Mouse (Mus musculus) stomach, embryonic 14.5 days (tissue): ENCODE data around the gene Khdc3. TPM values are rescaled to one million over a fixed set of nuclear protein-coding genes. Genes with fewer than 3 reads are reported as not detected.
"Not testable (repeated sequence)": the region's sequence is repeated elsewhere in the genome, so short reads cannot be mapped to it uniquely, and the experiment has no call there.

ENCODE experiments used
- ATAC-seq: fragments of 200-750 bp; cut with Nextera tagmentation; 2 replicates; pipeline ENCODE4 v1.8.0; 2017; ENCODE audit warnings: low read depth, moderate TSS enrichment; ENCODE audit not compliant: insufficient number of reproducible peaks, insufficient read depth, low FRiP score
- H3K27ac ChIP-seq: fragments of 300-500 bp; sonication (generic); 2 replicates; pipeline ENCODE4 v1.5.1; 2014; ENCODE audit warnings: mild to moderate bottlenecking, low read length, moderate library complexity, mixed read lengths
- H3K27me3 ChIP-seq: fragments of 300-500 bp; sonication (generic); 2 replicates; pipeline ENCODE4 v1.6.1; 2014; ENCODE audit warnings: low read length, control low read depth, mixed read lengths; ENCODE audit not compliant: control insufficient read depth, insufficient read depth
- H3K36me3 ChIP-seq: fragments of 300-500 bp; sonication (generic); 2 replicates; pipeline ENCODE4 v1.6.1; 2014; ENCODE audit warnings: mild to moderate bottlenecking, control low read depth, low read length, moderate library complexity, mixed read lengths; ENCODE audit not compliant: control insufficient read depth, insufficient read depth
- H3K4me1 ChIP-seq: fragments of 300-500 bp; sonication (generic); 2 replicates; pipeline ENCODE4 v1.6.1; 2014; ENCODE audit warnings: low read length, control low read depth, mixed read lengths; ENCODE audit not compliant: control insufficient read depth, insufficient read depth
- H3K4me2 ChIP-seq: fragments of 300-500 bp; sonication (generic); replicated peaks from 2 replicates; pipeline ENCODE4 v1.6.1; 2014; ENCODE audit warnings: low read depth, low read length, control low read depth
- H3K4me3 ChIP-seq: fragments of 300-500 bp; sonication (generic); 2 replicates; pipeline ENCODE4 v1.5.1; 2014; ENCODE audit warnings: low read depth, low read length, control low read depth
- H3K9ac ChIP-seq: fragments of 300-500 bp; sonication (generic); replicated peaks from 2 replicates; pipeline ENCODE4 v1.6.1; 2014; ENCODE audit warnings: low read depth, mild to moderate bottlenecking, control low read depth, low read length, moderate library complexity, mixed read lengths
- H3K9me3 ChIP-seq: fragments of 300-500 bp; sonication (generic); 2 replicates; pipeline ENCODE4 v1.6.1; 2016; ENCODE audit warnings: low read depth, low read length, control low read depth; ENCODE audit not compliant: control insufficient read depth
- WGBS: fragments of 180-500 bp; shearing (Covaris S2); extraction: QIAGEN DNeasy Blood & Tissue Kit; methylation state at CpG from one replicate; pipeline ENCODE4 v1.1.7; 2014; 5-methylcytosine and 5-hydroxymethylcytosine counted together
- polyA plus RNA-seq: library from polyadenylated mRNA; unstranded; fragments of >200 nt; fragmentation: Nextera tagmentation; extraction: Ambion mirVana; gene quantifications from 2 replicates; pipeline ENCODE4 v1.2.1, GENCODE M21; 2014

The Khdc3 gene
- polyA plus RNA-seq, 1 experiment from 2014 or later, result 0.36 TPM

- ATAC-seq, result no peak
- no peak overlapping the region for H3K27ac ChIP-seq
- H3K27me3 ChIP-seq, result no peaks in the 10 kb centered on the region
- 64% methylated on average over 1 of the region's 1 CpGs for WGBS
- no peak overlapping the region for H3K9ac ChIP-seq
- H3K9me3 ChIP-seq, result no peaks in the 10 kb centered on the region
- no peaks in the 10 kb centered on the region for H3K36me3 ChIP-seq
- no peak overlapping the region for H3K4me2 ChIP-seq
- no peak overlapping the region for H3K4me3 ChIP-seq
- 0 out of 2 replicates have a peak, but pooled peaks cover 3% of the 10 kb centered on the region for H3K4me1 ChIP-seq
These were observed 3.5 kb downstream of the Khdc3 start for GRCm38 (mm10) chr9:73105141-73105540.

GRCm38 (mm10) chr9:73105771-73106170, 4.1 kb downstream of the Khdc3 start:
- ATAC-seq, result no peak
- Histone ChIP-seq H3K4me2 (no peak overlapping the region), H3K4me3 (no peak overlapping the region), H3K27me3 (no peaks in the 10 kb centered on the region), H3K27ac (no peak overlapping the region), H3K9ac (no peak overlapping the region), H3K36me3 (no peaks in the 10 kb centered on the region), H3K4me1 (0 out of 2 replicates have a peak, but pooled peaks cover 3% of the 10 kb centered on the region), H3K9me3 (no peaks in the 10 kb centered on the region)

- under 1% methylated on average over 64 of the region's 64 CpGs for WGBS
These were observed 11.6 kb downstream of the Khdc3 start, which contains the start of gene Rsl24d1 for GRCm38 (mm10) chr9:73112919-73113906. Gene Rsl24d1, plus strand, starts transcription at chr9:73113426.

GRCm38 (mm10) chr9:73116704-73117103, 15.1 kb downstream of the Khdc3 start:
- WGBS, result 91% methylated on average over 5 of the region's 6 CpGs
- not testable (repeated sequence) for H3K4me2 ChIP-seq, H3K27me3 ChIP-seq, H3K4me1 ChIP-seq, H3K27ac ChIP-seq, ATAC-seq, H3K9me3 ChIP-seq, H3K4me3 ChIP-seq, H3K9ac ChIP-seq
- H3K36me3 ChIP-seq, result peaks cover 39% of the 10 kb centered on the region

More at GRCm38 (mm10) chr9:73112919-73113906, 11.6 kb downstream of the Khdc3 start, which contains the start of gene Rsl24d1:
- H3K9ac ChIP-seq, result peak within 1 kb of the TSS; percentile 76
- peak within 1 kb of the TSS; percentile 79 for H3K4me2 ChIP-seq
- H3K27me3 ChIP-seq, result no peaks in the 10 kb centered on the region
- peaks cover 18% of the 10 kb centered on the region for H3K36me3 ChIP-seq
- peak; percentile 92 for ATAC-seq
- peak within 1 kb of the TSS; percentile 72; the same call in 1 of the 2 replicates for H3K27ac ChIP-seq
- no peaks in the 10 kb centered on the region for H3K4me1 ChIP-seq
- peak within 1 kb of the TSS; percentile 92 for H3K4me3 ChIP-seq
- H3K9me3 ChIP-seq, result no peaks in the 10 kb centered on the region

- 80% methylated on average over 4 of the region's 4 CpGs for WGBS
- Histone ChIP-seq H3K4me1 (no peaks in the 10 kb centered on the region), H3K9me3 (no peaks in the 10 kb centered on the region), H3K4me2 (no peak overlapping the region), H3K27ac (no peak overlapping the region), H3K36me3 (peaks cover 44% of the 10 kb centered on the region), H3K27me3 (no peaks in the 10 kb centered on the region), H3K9ac (no peak overlapping the region), H3K4me3 (no peak overlapping the region)
- no peak for ATAC-seq
These were observed 16.4 kb downstream of the Khdc3 start for GRCm38 (mm10) chr9:73118012-73118411.

- Histone ChIP-seq H3K4me1 (no peaks in the 10 kb centered on the region), H3K4me3 (no peak overlapping the region), H3K27me3 (no peaks in the 10 kb centered on the region), H3K4me2 (no peak overlapping the region), H3K27ac (no peak overlapping the region), H3K36me3 (peaks cover 68% of the 10 kb centered on the region), H3K9ac (no peak overlapping the region), H3K9me3 (no peaks in the 10 kb centered on the region)
- ATAC-seq, result no peak
- whole genome bisulfite sequencing, result 69% methylated on average over 8 of the region's 8 CpGs
These were observed 20.1 kb downstream of the Khdc3 start for GRCm38 (mm10) chr9:73121735-73122134.

GRCm38 (mm10) chr9:73125043-73125570, 23.5 kb downstream of the Khdc3 start:
- Histone ChIP-seq H3K27me3 (no peaks in the 10 kb centered on the region), H3K4me3 (no peak overlapping the region), H3K9me3 (no peaks in the 10 kb centered on the region), H3K4me2 (no peak overlapping the region), H3K36me3 (peaks cover 71% of the 10 kb centered on the region), H3K27ac (no peak overlapping the region), H3K9ac (no peak overlapping the region), H3K4me1 (no peaks in the 10 kb centered on the region)
- 89% methylated on average over 8 of the region's 8 CpGs for WGBS
- no peak for ATAC-seq

- no peaks in the 10 kb centered on the region for H3K4me1 ChIP-seq
- H3K36me3 ChIP-seq, result peaks cover 51% of the 10 kb centered on the region
- no peak overlapping the region for H3K4me3 ChIP-seq
- no peak overlapping the region for H3K9ac ChIP-seq
- H3K4me2 ChIP-seq, result no peak overlapping the region
- H3K27ac ChIP-seq, result no peak overlapping the region
- H3K9me3 ChIP-seq, result no peaks in the 10 kb centered on the region
- no peak for ATAC-seq
- 90% methylated on average over 2 of the region's 2 CpGs for WGBS
- no peaks in the 10 kb centered on the region for H3K27me3 ChIP-seq
These were observed 25.8 kb downstream of the Khdc3 start for GRCm38 (mm10) chr9:73127457-73127856.
